Mouse (Mus musculus) brain, embryonic 14.5 days (tissue): ENCODE measurements at regions not wholly inside any gene's neighbourhood (a gene's known extent, or its start where the extent isn't known, plus 50 kb on each side); places are given as distances from the start of the nearest gene placed in this dataset.

ENCODE experiments used
- DNase-seq: peaks from one replicate; pipeline ENCODE4 v3.0.0-alpha.2; 2011; ENCODE audit warnings: low read depth
- CTCF ChIP-seq: fragments of 200-500 bp; IDR thresholded peaks from 2 replicates; pipeline ENCODE4 v1.5.1; 2012; ENCODE audit warnings: inconsistent platforms, mild to moderate bottlenecking, moderate library complexity, borderline replicate concordance; ENCODE audit not compliant: insufficient read depth, insufficient read length; ENCODE audit errors: extremely low read depth
- POLR2A ChIP-seq: fragments of 200-500 bp; IDR thresholded peaks from 2 replicates; pipeline ENCODE4 v1.6.1; 2012; ENCODE audit warnings: mild to moderate bottlenecking, inconsistent platforms, borderline replicate concordance; ENCODE audit not compliant: poor library complexity, insufficient read depth, insufficient read length, severe bottlenecking; ENCODE audit errors: extremely low read depth

DNA sequence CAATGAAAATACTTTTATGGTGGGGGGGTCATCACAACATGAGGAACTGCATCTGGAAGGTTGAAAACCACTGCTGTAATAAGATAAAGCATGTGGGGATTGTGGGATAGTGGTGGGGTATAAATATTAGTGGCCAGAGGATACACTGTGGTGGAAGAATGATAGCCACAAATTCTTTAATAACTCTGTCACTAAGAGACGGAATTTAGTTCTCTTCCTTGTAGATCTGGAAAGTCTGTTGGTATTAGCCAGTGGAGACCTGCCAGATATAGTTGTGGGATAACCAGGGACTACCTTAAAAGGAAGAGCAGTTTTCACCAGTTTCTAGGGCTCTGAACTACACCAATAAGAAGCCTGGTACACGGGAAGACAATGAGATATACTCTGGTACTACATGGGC lies 161.8 kb downstream of the Tmx1 start:
- TF ChIP-seq POLR2A: no peak
- TF ChIP-seq CTCF: no peak
- no peak for DNase-seq

- no peak for TF ChIP-seq POLR2A
- TF ChIP-seq CTCF: no peak
- no peak for DNase-seq
Measured at GRCm38 (mm10) chr12:70615123-70615522, 162.2 kb downstream of the Tmx1 start.

- TF ChIP-seq CTCF (no peak), POLR2A (no peak)
- DNase-seq: no peak
Measured at GRCm38 (mm10) chr12:70616049-70616448, 163.2 kb downstream of the Tmx1 start.

DNA sequence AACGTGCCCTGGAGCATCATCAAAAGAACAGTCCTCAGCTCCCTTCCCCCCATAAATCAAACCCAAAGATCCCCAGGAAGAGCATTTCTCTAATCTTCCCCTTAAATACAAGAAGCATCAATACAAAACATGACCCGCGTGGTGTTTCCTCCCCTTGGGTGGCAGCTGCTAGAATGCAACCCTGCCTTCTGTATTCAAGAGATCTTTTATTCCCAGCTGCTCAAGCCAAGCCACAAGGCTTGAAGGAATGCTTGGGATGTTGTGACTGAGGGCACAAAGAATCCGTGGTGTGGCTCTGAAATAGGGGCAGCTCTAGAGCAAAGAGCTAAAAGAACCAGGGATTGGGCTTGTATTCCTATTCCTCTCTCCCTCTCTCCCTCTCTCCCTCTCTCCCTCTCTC lies 163.6 kb downstream of the Tmx1 start:
- TF ChIP-seq CTCF (no peak), POLR2A (no peak)
- peak; percentile 50 for DNase-seq

GRCm38 (mm10) chr12:70617024-70617423 lies 164.1 kb downstream of the Tmx1 start:
- DNase-seq: no peak
- TF ChIP-seq POLR2A (no peak), CTCF (no peak)

DNA sequence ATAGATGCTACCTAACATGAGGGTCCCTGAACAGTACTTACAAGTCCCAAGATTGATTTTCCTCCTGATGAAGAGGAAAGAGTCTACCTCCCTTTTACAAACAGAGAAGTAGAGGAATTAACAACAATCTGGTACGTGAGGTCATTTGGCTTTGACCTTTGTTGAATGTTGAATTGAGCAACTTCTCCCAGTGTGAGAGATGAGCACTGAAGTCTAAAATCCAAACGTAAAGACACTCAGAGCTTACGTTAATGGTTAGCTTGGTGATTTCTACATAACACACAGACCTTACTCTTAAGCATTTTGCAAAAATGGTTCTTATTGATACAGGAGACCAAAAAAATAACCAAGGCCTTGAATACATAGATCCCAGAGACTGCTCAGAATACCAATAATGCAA lies 165.1 kb downstream of the Tmx1 start:
- DNase-seq: no peak
- TF ChIP-seq CTCF (no peak), POLR2A (no peak)

- no peak for TF ChIP-seq POLR2A
- TF ChIP-seq CTCF: no peak
- no peak for DNase-seq
Measured at GRCm38 (mm10) chr12:70619436-70619835, 166.5 kb downstream of the Tmx1 start.

DNA sequence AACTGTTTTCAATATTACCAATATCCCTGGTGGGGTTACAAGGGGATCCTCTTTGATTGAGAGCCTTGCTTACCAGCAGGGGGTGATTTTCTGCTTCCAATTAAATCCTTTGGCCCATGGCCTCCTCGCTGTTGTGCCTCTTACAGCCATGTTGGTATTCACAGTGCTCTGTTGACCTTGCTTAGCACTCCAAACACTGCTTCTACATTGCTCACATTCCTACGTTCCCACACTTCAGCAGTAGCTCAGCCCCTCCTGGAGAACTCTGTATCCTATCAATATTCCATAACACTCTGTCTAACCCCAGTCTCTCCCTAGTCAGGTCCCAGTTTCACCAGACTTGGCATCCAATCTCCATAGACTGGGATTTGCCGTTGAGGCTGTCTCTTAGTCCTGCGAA lies 169.1 kb downstream of the Tmx1 start:
- DNase-seq: no peak
- TF ChIP-seq POLR2A (no peak), CTCF (no peak)

DNA sequence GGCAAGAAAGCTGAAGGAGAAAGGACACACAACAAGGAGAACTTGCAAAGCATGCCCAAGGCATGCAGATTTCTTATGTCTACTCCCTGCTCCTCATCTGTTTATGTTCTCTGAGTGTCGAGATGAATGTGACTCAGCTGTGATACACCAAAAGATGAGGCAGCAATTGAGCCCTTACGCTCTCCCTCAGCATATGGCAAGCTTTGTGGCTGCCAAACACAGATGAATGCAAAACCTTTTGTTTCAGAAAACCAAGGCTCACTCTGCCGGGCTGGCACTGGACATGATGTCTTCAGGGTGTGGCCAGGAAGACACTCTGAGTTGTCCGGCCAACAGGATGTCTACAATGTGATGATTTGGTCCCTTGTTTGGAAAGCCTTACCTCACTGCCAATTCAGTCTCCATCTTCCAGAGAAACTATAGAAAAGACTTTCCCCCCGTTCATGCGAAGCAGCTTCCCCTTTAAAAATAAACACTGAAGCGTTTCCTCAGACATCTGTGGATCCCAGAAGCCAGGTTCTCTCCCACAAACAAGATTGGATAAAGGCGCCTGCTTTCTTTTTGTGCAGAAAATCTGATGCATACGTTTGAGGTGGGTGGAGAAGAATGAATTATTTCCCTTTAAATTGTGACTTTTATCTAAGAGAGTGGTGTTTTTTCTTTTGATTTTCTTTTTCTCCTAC lies 171.5 kb downstream of the Tmx1 start:
- TF ChIP-seq CTCF (no peak), POLR2A (no peak)
- peak; percentile 66 for DNase-seq

DNA sequence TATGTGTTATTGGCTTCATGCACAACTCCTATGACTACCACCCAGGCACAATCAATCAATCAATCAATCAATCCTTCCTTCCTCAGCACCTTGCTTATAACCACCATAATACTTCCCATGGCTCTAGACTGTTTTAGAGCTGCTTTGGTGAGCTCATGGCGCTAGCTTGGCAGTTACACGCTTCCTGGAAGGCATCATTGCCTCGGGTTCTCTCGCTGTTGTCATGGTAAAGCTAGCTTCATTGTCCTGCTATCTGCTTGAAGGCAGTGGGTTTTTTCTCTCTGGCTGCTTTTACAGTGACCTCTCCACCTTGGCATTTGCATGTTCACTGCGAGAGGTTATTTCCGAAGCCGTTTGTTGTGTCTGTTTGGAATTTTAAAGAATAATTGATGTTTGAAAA lies 174.7 kb downstream of the Tmx1 start:
- TF ChIP-seq CTCF (no peak), POLR2A (no peak)
- peak; percentile 68 for DNase-seq

GRCm38 (mm10) chr12:70628384-70629365 lies 175.8 kb downstream of the Tmx1 start:
- no peak for DNase-seq
- TF ChIP-seq CTCF (no peak), POLR2A (no peak)
